Mouse (Mus musculus) small intestine, adult 2 months (tissue): ENCODE data around the gene Cul4a. TPM values are rescaled to one million over a fixed set of nuclear protein-coding genes. Genes with fewer than 3 reads are reported as not detected.

ENCODE experiments used
- H3K27ac ChIP-seq: fragments of 200-500 bp; 2 replicates; pipeline ENCODE4 v1.5.1; 2012; ENCODE audit warnings: low read depth, low read length, control low read depth, inconsistent platforms; ENCODE audit not compliant: insufficient read depth
- H3K27me3 ChIP-seq: fragments of 200-500 bp; 2 replicates; pipeline ENCODE4 v1.6.1; 2012; ENCODE audit warnings: mild to moderate bottlenecking, moderate library complexity, low read length, inconsistent platforms; ENCODE audit not compliant: control insufficient read depth, insufficient read depth
- H3K36me3 ChIP-seq: fragments of 200-500 bp; 2 replicates; pipeline ENCODE4 v1.6.1; 2012; ENCODE audit warnings: mild to moderate bottlenecking, low read length, control low read depth, inconsistent platforms; ENCODE audit not compliant: control insufficient read depth, insufficient read depth
- H3K4me1 ChIP-seq: fragments of 200-500 bp; 2 replicates; pipeline ENCODE4 v1.6.1; 2012; ENCODE audit warnings: low read length, inconsistent platforms, mixed read lengths; ENCODE audit not compliant: control insufficient read depth, insufficient read depth, insufficient read length
- H3K4me3 ChIP-seq: fragments of 200-500 bp; 2 replicates; pipeline ENCODE4 v1.5.1; 2012; ENCODE audit warnings: low read depth, mild to moderate bottlenecking, control low read depth, inconsistent platforms, low read length, moderate library complexity
- CTCF ChIP-seq: fragments of 200-500 bp; IDR thresholded peaks from 2 replicates; pipeline ENCODE4 v1.5.1; 2012; ENCODE audit warnings: low read depth, mild to moderate bottlenecking, control low read depth, inconsistent platforms, low read length, moderate library complexity, mixed read lengths; ENCODE audit not compliant: insufficient replicate concordance, insufficient read length; ENCODE audit errors: extremely low read depth
- POLR2A ChIP-seq: fragments of 200-500 bp; IDR thresholded peaks from 2 replicates; pipeline ENCODE4 v1.6.1; 2012; ENCODE audit warnings: low read depth, mild to moderate bottlenecking, control low read depth, inconsistent platforms, low read length, moderate library complexity
- WGBS: fragments of 180-500 bp; shearing (Covaris S2); methylation state at CpG from one replicate; pipeline ENCODE4 v1.1.7; 2018; 5-methylcytosine and 5-hydroxymethylcytosine counted together
- polyA plus RNA-seq: library from polyadenylated mRNA; depleted of rRNA; stranded (reverse); fragments of >200 nt; gene quantifications from 2 replicates; pipeline ENCODE4 v1.2.3, GENCODE M21; 2012

Gene Cul4a
- polyA plus RNA-seq, 1 experiment, result 23.8 TPM

- Histone ChIP-seq H3K4me3 (no peak overlapping the region), H3K27ac (no peak overlapping the region), H3K36me3 (peaks cover 53% of the 10 kb centered on the region), H3K27me3 (no peaks in the 10 kb centered on the region), H3K4me1 (no peaks in the 10 kb centered on the region)
- 81% methylated on average over 7 of the region's 7 CpGs for WGBS
- TF ChIP-seq CTCF (no peak), POLR2A (no peak)
Observed at GRCm38 (mm10) chr8:13179948-13180347, 74.5 kb downstream of the Cul4a start.

- Histone ChIP-seq H3K27me3 (no peaks in the 10 kb centered on the region), H3K4me1 (no peaks in the 10 kb centered on the region), H3K36me3 (peaks cover 53% of the 10 kb centered on the region), H3K27ac (no peak overlapping the region), H3K4me3 (no peak overlapping the region)
- WGBS, result 78% methylated on average over 9 of the region's 9 CpGs
- TF ChIP-seq CTCF (no peak), POLR2A (no peak)
Observed at GRCm38 (mm10) chr8:13180408-13180807, 75.0 kb downstream of the Cul4a start.

DNA sequence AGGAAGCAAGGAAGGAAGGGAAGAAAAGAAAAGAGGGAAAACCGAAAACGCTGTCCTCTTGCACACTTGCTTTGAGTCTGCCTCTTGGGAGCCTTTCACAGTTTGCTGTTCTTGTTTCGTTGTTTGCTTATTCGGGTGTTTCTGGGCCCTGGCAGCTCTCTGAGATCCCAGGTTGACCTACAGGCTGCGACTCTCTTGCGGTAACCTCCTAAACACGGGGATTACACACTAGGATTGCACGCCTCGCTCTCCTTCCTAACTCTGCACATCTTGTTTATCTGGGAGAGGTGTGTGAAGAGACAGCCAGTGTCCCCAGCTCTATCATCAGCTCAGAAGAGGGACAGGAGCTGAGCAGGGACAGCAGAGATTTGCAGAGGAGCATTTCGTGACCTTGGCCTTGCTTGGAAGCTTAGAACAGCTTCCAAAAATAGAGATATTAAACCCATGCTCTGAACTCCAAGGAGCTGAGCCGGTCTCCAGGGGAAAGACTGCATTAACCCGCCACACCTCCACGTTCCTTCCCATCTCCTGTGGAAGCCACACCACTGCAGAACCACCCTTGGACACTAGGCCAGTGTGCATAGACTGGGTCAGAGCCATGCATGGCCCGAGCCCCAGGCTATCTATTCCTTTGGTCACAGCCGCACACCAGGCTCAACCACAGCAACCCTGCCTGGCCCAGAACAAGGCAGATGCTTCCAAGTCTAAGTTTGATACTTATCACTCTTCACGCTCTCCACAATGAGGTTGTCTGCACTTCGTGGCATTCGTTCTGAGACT is 75.7 kb downstream of the Cul4a start:
- WGBS, result 79% methylated on average over 18 of the region's 18 CpGs
- TF ChIP-seq CTCF (no peak), POLR2A (no peak)
- H3K36me3 ChIP-seq, result peaks cover 47% of the 10 kb centered on the region
- H3K4me3 ChIP-seq, result no peak overlapping the region
- no peaks in the 10 kb centered on the region for H3K27me3 ChIP-seq
- H3K4me1 ChIP-seq, result no peaks in the 10 kb centered on the region
- H3K27ac ChIP-seq, result no peak overlapping the region

GRCm38 (mm10) chr8:13181691-13181976 is 76.2 kb downstream of the Cul4a start:
- H3K4me3 ChIP-seq, result no peak overlapping the region
- no peaks in the 10 kb centered on the region for H3K4me1 ChIP-seq
- WGBS, result 57% methylated on average over 2 of the region's 2 CpGs
- no peak overlapping the region for H3K27ac ChIP-seq
- no peak for TF ChIP-seq CTCF
- TF ChIP-seq POLR2A, result no peak
- H3K27me3 ChIP-seq, result no peaks in the 10 kb centered on the region
- H3K36me3 ChIP-seq, result peaks cover 47% of the 10 kb centered on the region

- Histone ChIP-seq H3K4me3 (no peak overlapping the region), H3K27ac (no peak overlapping the region), H3K36me3 (peaks cover 62% of the 10 kb centered on the region), H3K4me1 (no peaks in the 10 kb centered on the region), H3K27me3 (no peaks in the 10 kb centered on the region)
- TF ChIP-seq POLR2A, result no peak
- TF ChIP-seq CTCF, result no peak
- 76% methylated on average over 8 of the region's 8 CpGs for WGBS
Observed at GRCm38 (mm10) chr8:13186819-13187218, 81.4 kb downstream of the Cul4a start.

- peaks cover 64% of the 10 kb centered on the region for H3K36me3 ChIP-seq
Observed at GRCm38 (mm10) chr8:13187229-13187628, 81.8 kb downstream of the Cul4a start.

DNA sequence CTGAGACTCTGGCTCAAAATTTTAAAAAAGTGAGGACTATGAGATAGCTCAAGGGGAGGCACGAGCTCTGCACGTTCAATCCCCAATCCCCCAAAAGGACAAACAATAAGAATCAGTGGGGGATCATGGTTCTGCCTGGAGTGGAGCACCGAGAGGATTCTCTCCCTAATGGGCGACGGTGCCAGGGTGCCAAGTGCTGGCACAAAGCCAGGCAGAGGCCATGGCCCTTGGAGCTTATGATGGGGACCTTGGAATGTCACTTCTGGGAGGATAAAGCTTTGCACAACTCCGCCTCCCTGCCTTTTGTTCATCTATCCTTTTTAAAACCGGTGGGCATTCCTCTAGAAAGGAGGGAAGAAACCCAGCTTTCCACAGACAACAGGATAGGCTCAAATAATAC is 82.2 kb downstream of the Cul4a start:
- Histone ChIP-seq H3K36me3 (peaks cover 60% of the 10 kb centered on the region), H3K4me3 (no peak overlapping the region), H3K27me3 (no peaks in the 10 kb centered on the region), H3K4me1 (no peaks in the 10 kb centered on the region), H3K27ac (no peak overlapping the region)
- no peak for TF ChIP-seq CTCF
- 69% methylated on average over 7 of the region's 7 CpGs for WGBS

More at GRCm38 (mm10) chr8:13187229-13187628, 81.8 kb downstream of the Cul4a start:
- 81% methylated on average over 9 of the region's 9 CpGs for WGBS
- no peaks in the 10 kb centered on the region for H3K27me3 ChIP-seq
- H3K27ac ChIP-seq, result no peak overlapping the region
- H3K4me3 ChIP-seq, result no peak overlapping the region
- TF ChIP-seq POLR2A, result no peak
- TF ChIP-seq CTCF, result no peak
- no peaks in the 10 kb centered on the region for H3K4me1 ChIP-seq

DNA sequence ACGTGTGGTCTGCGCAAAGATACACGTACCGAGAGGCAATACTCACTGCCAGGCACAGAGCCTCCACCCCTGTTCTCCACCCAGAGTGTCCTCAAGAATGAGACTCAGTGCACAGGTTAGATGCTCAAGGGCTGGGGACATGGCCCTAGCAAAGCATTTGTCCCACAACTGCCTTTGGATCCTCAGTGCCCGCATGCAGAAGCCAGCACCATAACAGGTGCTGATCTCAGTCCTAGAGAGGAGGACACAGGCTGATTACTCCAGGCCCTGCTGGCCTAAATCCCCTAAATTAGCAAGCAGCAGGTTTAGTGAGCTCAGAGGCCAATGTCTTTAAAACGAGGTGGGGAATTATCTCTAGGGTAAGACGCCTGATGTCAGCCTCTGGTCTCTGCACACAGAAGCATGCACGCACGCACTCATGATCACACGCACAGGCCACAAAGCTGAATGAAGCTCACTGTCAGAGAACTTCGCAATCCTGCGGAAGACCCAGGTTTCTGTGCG is 82.7 kb downstream of the Cul4a start:
- WGBS, result 92% methylated on average over 13 of the region's 13 CpGs
- H3K27ac ChIP-seq, result no peak overlapping the region
- peaks cover 60% of the 10 kb centered on the region for H3K36me3 ChIP-seq

More for the DNA sequence above, 82.7 kb downstream of the Cul4a start:
- no peaks in the 10 kb centered on the region for H3K27me3 ChIP-seq
- no peak for TF ChIP-seq CTCF
- TF ChIP-seq POLR2A, result no peak
- H3K4me3 ChIP-seq, result no peak overlapping the region
- no peaks in the 10 kb centered on the region for H3K4me1 ChIP-seq
